ENCODE assay signal across 14 mouse cellular contexts in genomic region chr17:74904956-74905355, GRCm38 (mm10).
"Had no signal": no experiment of that assay in that cellular context is flagged by ENCODE, and none has a peak within 500 bp of the region (broad histone marks: within the 10 kb centered on the region; RNA-seq: fewer than 3 reads in every experiment).

No protein-coding gene starts in this region.

- H3K4me3 ChIP-seq: kidney, embryonic 15.5 days; liver, embryonic 13.5 days; midbrain, embryonic 13.5 days; myocyte; neural tube, embryonic 13.5 days had no signal

- H3K4me2 ChIP-seq: kidney, embryonic 15.5 days; liver, embryonic 13.5 days; midbrain, embryonic 13.5 days; neural tube, embryonic 13.5 days had no signal

- H3K9ac ChIP-seq: kidney, embryonic 15.5 days; liver, embryonic 13.5 days; midbrain, embryonic 13.5 days; neural tube, embryonic 13.5 days had no signal

- H3K27ac ChIP-seq: kidney, embryonic 15.5 days; liver, embryonic 13.5 days; midbrain, embryonic 13.5 days; neural tube, embryonic 13.5 days had no signal

- H3K4me1 ChIP-seq: neural tube, embryonic 13.5 days had no signal

- H3K36me3 ChIP-seq: kidney, embryonic 15.5 days; liver, embryonic 13.5 days; midbrain, embryonic 13.5 days; neural tube, embryonic 13.5 days had no signal

- ATAC-seq: intestine, postnatal 0 days; midbrain, embryonic 13.5 days; midbrain, embryonic 16.5 days had no signal

- H3K27me3 ChIP-seq: kidney, embryonic 15.5 days; liver, embryonic 13.5 days; midbrain, embryonic 13.5 days; neural tube, embryonic 13.5 days had no signal

- DNase-seq: kidney, adult 8-10 months; kidney, postnatal 14 days; kidney, postnatal 4 days; liver, embryonic 13.5 days; lung, adult 2 months; lung, postnatal 14 days; lung, postnatal 4 days; thymus, postnatal 36 days had no signal

- H3K9me3 ChIP-seq: midbrain, embryonic 13.5 days had no signal
